Mouse (Mus musculus) kidney, embryonic 15.5 days (tissue): ENCODE results near the gene Mst1. TPM values are rescaled to one million over a fixed set of nuclear protein-coding genes. Genes with fewer than 3 reads are reported as not detected.
A peak's percentile ranks its signal among the peaks of the same experiment; 100 is the strongest.

Source experiments
- ATAC-seq: fragments of 200-750 bp; cut with Nextera tagmentation; replicated peaks from 2 replicates; pipeline ENCODE4 v1.8.0; 2017; ENCODE audit warnings: moderate TSS enrichment; ENCODE audit not compliant: low FRiP score
- H3K27ac ChIP-seq: fragments of 300-500 bp; sonication (generic); 2 replicates; pipeline ENCODE4 v1.5.1; 2015; ENCODE audit warnings: mild to moderate bottlenecking, inconsistent platforms
- H3K27me3 ChIP-seq: fragments of 300-500 bp; sonication (generic); 2 replicates; pipeline ENCODE4 v1.6.1; 2015; ENCODE audit warnings: inconsistent platforms
- H3K36me3 ChIP-seq: fragments of 300-500 bp; sonication (generic); 2 replicates; pipeline ENCODE4 v1.6.1; 2015; ENCODE audit warnings: inconsistent platforms
- H3K4me1 ChIP-seq: fragments of 300-500 bp; sonication (generic); 2 replicates; pipeline ENCODE4 v1.6.1; 2015; ENCODE audit warnings: inconsistent platforms
- H3K4me2 ChIP-seq: fragments of 300-500 bp; sonication (generic); 2 replicates; pipeline ENCODE4 v1.6.1; 2015; ENCODE audit warnings: moderate library complexity, mild to moderate bottlenecking, inconsistent platforms
- H3K4me3 ChIP-seq: fragments of 300-500 bp; sonication (generic); replicated peaks from 2 replicates; pipeline ENCODE4 v1.5.1; 2015; ENCODE audit warnings: mild to moderate bottlenecking, inconsistent platforms
- H3K9ac ChIP-seq: fragments of 300-500 bp; sonication (generic); 2 replicates; pipeline ENCODE4 v1.6.1; 2015; ENCODE audit warnings: mild to moderate bottlenecking, inconsistent platforms
- H3K9me3 ChIP-seq: fragments of 300-500 bp; sonication (generic); replicated peaks from 2 replicates; pipeline ENCODE4 v1.6.1; 2016; ENCODE audit warnings: inconsistent platforms
- WGBS: fragments of 180-500 bp; shearing (Covaris S2); methylation state at CpG from one replicate; pipeline ENCODE4 v1.1.7; 2015; ENCODE audit warnings: mixed read lengths; 5-methylcytosine and 5-hydroxymethylcytosine counted together
- polyA plus RNA-seq: library from polyadenylated mRNA; unstranded; fragments of >200 nt; fragmentation: Nextera tagmentation; extraction: Ambion mirVana; gene quantifications from 2 replicates; pipeline ENCODE4 v1.2.1, GENCODE M21; 2015

Gene Mst1
- polyA plus RNA-seq, 1 experiment from 2014 or later = 0.45 TPM

DNA sequence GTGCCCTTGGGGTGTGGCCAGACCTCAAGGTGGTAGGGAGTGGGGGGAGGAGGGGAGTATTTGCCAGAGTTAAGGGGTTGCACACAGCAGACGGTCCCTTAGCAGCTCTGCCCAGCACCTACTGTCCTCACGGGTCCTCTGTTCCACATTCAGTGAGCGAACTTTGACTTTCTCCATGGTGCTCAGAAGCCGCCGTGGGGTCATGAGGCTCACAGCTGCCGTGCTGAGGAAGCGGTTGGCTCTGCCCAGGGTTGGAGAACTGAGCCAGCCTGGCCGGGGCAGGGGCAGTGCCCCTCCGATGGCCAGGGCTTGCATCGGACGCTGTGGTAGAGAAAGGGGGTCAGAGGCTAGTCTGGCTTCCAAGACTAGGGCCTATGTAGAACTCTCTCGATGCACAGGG is 16.9 kb upstream of the Mst1 start:
- no peak for ATAC-seq
- peaks cover 75% of the 10 kb centered on the region for H3K36me3 ChIP-seq

GRCm38 (mm10) chr9:108065491-108066011 is 14.7 kb upstream of the Mst1 start:
- no peaks in the 10 kb centered on the region for H3K27me3 ChIP-seq
- no peak overlapping the region for H3K27ac ChIP-seq
- WGBS = 38% methylated on average over 5 of the region's 5 CpGs
- H3K4me1 ChIP-seq = no peaks in the 10 kb centered on the region
- H3K36me3 ChIP-seq = peaks cover 63% of the 10 kb centered on the region
- ATAC-seq = no peak; the same call in 1 of the 2 replicates
- H3K4me3 ChIP-seq = no peak overlapping the region
- no peaks in the 10 kb centered on the region for H3K9me3 ChIP-seq
- no peak overlapping the region for H3K4me2 ChIP-seq
- H3K9ac ChIP-seq = no peak overlapping the region

More for the DNA sequence above, 16.9 kb upstream of the Mst1 start:
- no peak overlapping the region for H3K9ac ChIP-seq
- H3K4me1 ChIP-seq = no peaks in the 10 kb centered on the region
- H3K27me3 ChIP-seq = no peaks in the 10 kb centered on the region
- no peak overlapping the region for H3K4me3 ChIP-seq
- no peak overlapping the region for H3K4me2 ChIP-seq
- no peaks in the 10 kb centered on the region for H3K9me3 ChIP-seq
- no peak overlapping the region for H3K27ac ChIP-seq
- 82% methylated on average over 12 of the region's 12 CpGs for WGBS

DNA sequence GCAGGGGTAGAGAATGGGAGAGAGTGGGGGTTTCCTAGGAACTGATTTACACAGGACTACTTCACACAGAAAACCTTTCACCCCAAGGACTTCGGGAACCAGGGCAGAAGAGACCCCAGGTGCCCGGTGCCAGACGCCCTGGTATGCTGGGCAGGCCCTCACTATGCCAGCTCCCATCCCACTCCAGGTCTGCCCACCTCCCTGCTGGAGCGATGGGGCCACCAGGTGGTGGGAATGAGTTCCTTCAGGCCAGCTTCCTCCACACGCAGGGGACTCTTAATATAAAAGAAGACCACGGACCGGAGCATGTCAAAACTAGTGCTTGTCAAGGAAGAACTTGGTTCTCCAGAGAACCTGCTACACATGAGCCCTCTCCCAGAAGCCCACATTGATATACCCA is 13.0 kb upstream of the Mst1 start:
- Histone ChIP-seq H3K9ac (no peak overlapping the region), H3K27me3 (no peaks in the 10 kb centered on the region), H3K27ac (no peak overlapping the region), H3K4me3 (no peak overlapping the region), H3K4me2 (no peak overlapping the region), H3K4me1 (no peaks in the 10 kb centered on the region), H3K36me3 (peaks cover 63% of the 10 kb centered on the region), H3K9me3 (no peaks in the 10 kb centered on the region)
- WGBS = 82% methylated on average over 7 of the region's 7 CpGs
- no peak for ATAC-seq

- H3K4me3 ChIP-seq = no peak overlapping the region
- H3K9ac ChIP-seq = no peak overlapping the region
- no peaks in the 10 kb centered on the region for H3K4me1 ChIP-seq
- H3K4me2 ChIP-seq = no peak overlapping the region
- H3K27me3 ChIP-seq = no peaks in the 10 kb centered on the region
- no peak overlapping the region for H3K27ac ChIP-seq
- peaks cover 57% of the 10 kb centered on the region for H3K36me3 ChIP-seq
- ATAC-seq = no peak; the same call in 1 of the 2 replicates
- no peaks in the 10 kb centered on the region for H3K9me3 ChIP-seq
- WGBS = 20% methylated on average over 8 of the region's 8 CpGs
These were observed 12.3 kb upstream of the Mst1 start for GRCm38 (mm10) chr9:108067900-108068299.

GRCm38 (mm10) chr9:108069007-108069406 is 11.2 kb upstream of the Mst1 start:
- no peaks in the 10 kb centered on the region for H3K27me3 ChIP-seq
- H3K4me2 ChIP-seq = no peak overlapping the region
- H3K4me1 ChIP-seq = no peaks in the 10 kb centered on the region
- no peak overlapping the region for H3K9ac ChIP-seq
- no peak overlapping the region for H3K4me3 ChIP-seq
- peaks cover 46% of the 10 kb centered on the region for H3K36me3 ChIP-seq
- H3K27ac ChIP-seq = no peak overlapping the region
- WGBS = 89% methylated on average over 9 of the region's 9 CpGs
- no peaks in the 10 kb centered on the region for H3K9me3 ChIP-seq
- ATAC-seq = no peak

DNA sequence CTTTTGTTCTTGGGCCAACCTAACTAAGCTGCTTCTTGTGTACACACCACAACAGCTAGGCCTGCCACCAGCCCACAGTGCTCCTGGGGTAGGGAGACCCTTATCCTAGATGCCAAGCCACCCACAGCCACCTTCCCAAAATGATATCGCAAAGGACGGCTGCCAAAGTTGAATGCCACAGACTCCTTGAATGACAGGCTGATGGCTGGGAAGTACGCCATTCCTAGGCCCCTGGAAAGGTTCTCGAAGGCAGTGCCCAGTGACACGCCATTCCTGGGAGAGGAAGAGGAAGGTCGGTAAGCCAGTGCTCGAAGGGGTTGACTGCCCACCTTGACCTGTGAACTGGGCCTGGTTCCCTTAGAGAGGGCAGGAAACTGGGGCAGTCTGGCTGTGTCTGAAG is 10.7 kb upstream of the Mst1 start:
- Histone ChIP-seq H3K4me1 (no peaks in the 10 kb centered on the region), H3K27me3 (no peaks in the 10 kb centered on the region), H3K36me3 (peaks cover 41% of the 10 kb centered on the region), H3K4me3 (no peak overlapping the region), H3K27ac (no peak overlapping the region), H3K4me2 (no peak overlapping the region), H3K9me3 (no peaks in the 10 kb centered on the region), H3K9ac (no peak overlapping the region)
- WGBS = 81% methylated on average over 7 of the region's 7 CpGs
- ATAC-seq = no peak

DNA sequence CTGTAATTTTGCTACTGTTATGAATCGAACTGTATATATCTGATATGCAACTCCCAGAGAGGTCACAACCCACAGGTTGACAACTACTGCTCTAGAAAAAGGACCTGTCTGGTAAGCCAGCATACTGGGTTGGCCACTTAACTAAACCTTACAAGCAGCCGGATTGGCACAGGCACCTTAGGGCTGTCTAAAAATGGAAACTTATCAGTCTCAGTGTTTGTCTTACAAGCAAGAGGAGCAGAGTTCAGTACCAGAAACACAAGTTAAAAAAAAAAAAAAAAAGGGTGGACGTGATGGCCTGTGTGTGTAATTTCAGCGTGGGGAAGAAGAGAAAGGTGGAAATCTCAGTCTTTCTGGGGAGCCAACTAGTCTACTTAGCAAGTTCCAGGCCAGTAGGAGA is 8.4 kb upstream of the Mst1 start:
- H3K9me3 ChIP-seq = no peaks in the 10 kb centered on the region
- ATAC-seq = no peak
- H3K27me3 ChIP-seq = no peaks in the 10 kb centered on the region
- peaks cover 21% of the 10 kb centered on the region for H3K36me3 ChIP-seq
- H3K4me1 ChIP-seq = no peaks in the 10 kb centered on the region
- H3K4me3 ChIP-seq = no peak overlapping the region
- H3K9ac ChIP-seq = no peak overlapping the region
- no peak overlapping the region for H3K4me2 ChIP-seq
- WGBS = 83% methylated on average over 4 of the region's 4 CpGs
- no peak overlapping the region for H3K27ac ChIP-seq

GRCm38 (mm10) chr9:108072481-108072924 is 7.7 kb upstream of the Mst1 start:
- Histone ChIP-seq H3K4me2 (no peak overlapping the region), H3K9ac (no peak overlapping the region), H3K9me3 (no peaks in the 10 kb centered on the region), H3K36me3 (peaks cover 20% of the 10 kb centered on the region), H3K27me3 (no peaks in the 10 kb centered on the region), H3K4me1 (no peaks in the 10 kb centered on the region), H3K27ac (no peak overlapping the region), H3K4me3 (no peak overlapping the region)
- no peak for ATAC-seq
- 73% methylated on average over 9 of the region's 9 CpGs for WGBS

GRCm38 (mm10) chr9:108073141-108073930 is 6.9 kb upstream of the Mst1 start:
- Histone ChIP-seq H3K36me3 (peaks cover 20% of the 10 kb centered on the region), H3K4me3 (no peak overlapping the region), H3K27ac (no peak overlapping the region), H3K9me3 (no peaks in the 10 kb centered on the region), H3K4me1 (peaks cover 7% of the 10 kb centered on the region), H3K27me3 (no peaks in the 10 kb centered on the region), H3K9ac (no peak overlapping the region), H3K4me2 (no peak overlapping the region)
- no peak for ATAC-seq
- 61% methylated on average over 7 of the region's 7 CpGs for WGBS

- no peak for ATAC-seq
- H3K27ac ChIP-seq = no peak overlapping the region
- H3K27me3 ChIP-seq = peaks cover 37% of the 10 kb centered on the region
- H3K4me3 ChIP-seq = peak overlapping the region; percentile 22
- peaks cover 35% of the 10 kb centered on the region for H3K36me3 ChIP-seq
- H3K9ac ChIP-seq = 0 out of 2 replicates have a peak overlapping the region, but pooled peaks have one; percentile 32
- 5% methylated on average over 19 of the region's 19 CpGs for WGBS
- H3K9me3 ChIP-seq = no peaks in the 10 kb centered on the region
- peaks cover 30% of the 10 kb centered on the region for H3K4me1 ChIP-seq
- peak overlapping the region; percentile 56 for H3K4me2 ChIP-seq
These were observed 2.3 kb downstream of the Mst1 start for GRCm38 (mm10) chr9:108082549-108082948.

- Histone ChIP-seq H3K36me3 (peaks cover 39% of the 10 kb centered on the region), H3K27ac (no peak within 1 kb of the TSS), H3K9me3 (no peaks in the 10 kb centered on the region), H3K4me3 (peak within 1 kb of the TSS; percentile 22), H3K9ac (0 out of 2 replicates have a peak within 1 kb of the TSS, but pooled peaks have one; percentile 32), H3K4me2 (peak within 1 kb of the TSS; percentile 56), H3K27me3 (peaks cover 37% of the 10 kb centered on the region), H3K4me1 (peaks cover 26% of the 10 kb centered on the region)
- no peak for ATAC-seq
- 32% methylated on average over 12 of the region's 12 CpGs for WGBS
These were observed 2.8 kb downstream of the Mst1 start, which contains the start of gene Rnf123 for GRCm38 (mm10) chr9:108082988-108083431. TSS of gene Rnf123 (minus strand) at chr9:108083346.

- Histone ChIP-seq H3K9ac (no peak overlapping the region), H3K4me2 (no peak overlapping the region), H3K36me3 (peaks cover 45% of the 10 kb centered on the region), H3K27ac (no peak overlapping the region), H3K4me3 (no peak overlapping the region), H3K9me3 (no peaks in the 10 kb centered on the region), H3K4me1 (peaks cover 20% of the 10 kb centered on the region), H3K27me3 (peaks cover 37% of the 10 kb centered on the region)
- WGBS = 75% methylated on average over 6 of the region's 6 CpGs
- no peak for ATAC-seq
These were observed 3.3 kb downstream of the Mst1 start for GRCm38 (mm10) chr9:108083561-108083960.
